Mouse (Mus musculus) hematopoietic multipotent progenitor cell, adult 10-12 weeks (in vitro differentiated cells): Measurements from ENCODE around the gene Nt5c3b. TPM values are rescaled to one million over a fixed set of nuclear protein-coding genes. Genes with fewer than 3 reads are reported as not detected.

Experiments used
- polyA plus RNA-seq: library from polyadenylated mRNA; stranded (reverse); fragments of >175 nt; gene quantifications from 2 replicates; pipeline ENCODE4 v1.2.3, GENCODE M21; 2012; ENCODE audit warnings: low replicate concordance

Nt5c3b gene
- polyA plus RNA-seq, result 63.7 and 93.8 TPM in 2 replicates

DNA sequence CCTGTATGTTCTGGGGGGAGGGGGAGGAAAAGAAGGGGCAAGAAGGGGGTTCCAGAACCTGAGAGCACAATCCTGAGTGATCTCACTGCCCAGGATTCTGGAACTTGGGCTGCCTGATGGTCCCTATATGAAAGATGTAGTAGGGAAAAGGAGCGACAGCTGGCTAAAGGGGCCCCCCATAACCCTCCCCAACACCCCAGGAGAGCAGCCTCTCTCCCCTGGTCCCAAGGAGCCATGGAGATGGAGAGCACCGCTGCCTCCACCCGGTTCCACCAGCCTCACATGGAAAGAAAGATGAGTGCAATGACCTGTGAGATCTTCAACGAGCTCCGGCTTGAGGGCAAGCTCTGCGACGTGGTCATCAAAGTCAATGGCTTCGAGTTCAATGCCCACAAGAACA lies at the start of gene Nt5c3b, which contains the start of gene Klhl10:
TSS of gene Nt5c3b (minus strand) at position 12 of the 400 bp plus-strand sequence.
TSS of gene Klhl10 (plus strand) at position 121 of the 400 bp plus-strand sequence.

DNA sequence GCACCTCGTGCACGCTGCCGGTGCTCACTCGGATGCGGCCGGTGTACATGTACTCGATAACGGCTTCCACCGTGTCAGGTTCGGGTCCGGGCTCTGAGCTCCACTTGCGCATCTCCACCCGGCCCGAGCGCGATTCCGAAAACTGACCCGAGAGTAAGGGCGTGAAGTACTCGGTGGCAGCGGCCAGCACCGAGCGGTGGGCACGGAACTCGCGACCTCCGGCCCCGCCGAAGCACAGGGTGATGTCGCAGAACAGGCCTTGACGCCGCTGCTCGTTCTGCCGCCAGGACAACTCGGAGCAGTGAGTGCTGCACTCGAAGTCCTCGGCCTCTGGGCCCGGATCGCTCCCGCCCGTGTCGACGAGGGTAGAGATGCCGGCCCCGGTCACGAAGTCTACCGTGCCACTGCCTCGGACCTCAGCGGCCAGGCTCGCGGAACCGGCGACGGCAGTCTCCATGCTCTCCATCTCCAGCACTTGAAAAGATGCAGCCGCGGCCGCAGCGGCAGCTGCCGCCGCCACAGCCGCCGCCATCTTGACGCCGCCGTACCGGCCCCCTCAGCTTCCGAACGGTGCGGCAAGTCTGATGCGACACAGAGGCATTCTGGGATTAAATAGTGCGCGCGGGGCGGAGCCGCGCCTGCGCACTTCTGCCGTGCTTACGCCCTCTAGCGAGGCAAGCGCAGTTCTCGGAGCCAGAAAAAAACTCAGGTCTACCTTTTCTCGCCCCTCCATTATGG lies 30.8 kb upstream of the Nt5c3b start, which contains the start of gene Klhl11:
TSS of gene Klhl11 (minus strand) at position 545 of the 738 bp plus-strand sequence.

DNA sequence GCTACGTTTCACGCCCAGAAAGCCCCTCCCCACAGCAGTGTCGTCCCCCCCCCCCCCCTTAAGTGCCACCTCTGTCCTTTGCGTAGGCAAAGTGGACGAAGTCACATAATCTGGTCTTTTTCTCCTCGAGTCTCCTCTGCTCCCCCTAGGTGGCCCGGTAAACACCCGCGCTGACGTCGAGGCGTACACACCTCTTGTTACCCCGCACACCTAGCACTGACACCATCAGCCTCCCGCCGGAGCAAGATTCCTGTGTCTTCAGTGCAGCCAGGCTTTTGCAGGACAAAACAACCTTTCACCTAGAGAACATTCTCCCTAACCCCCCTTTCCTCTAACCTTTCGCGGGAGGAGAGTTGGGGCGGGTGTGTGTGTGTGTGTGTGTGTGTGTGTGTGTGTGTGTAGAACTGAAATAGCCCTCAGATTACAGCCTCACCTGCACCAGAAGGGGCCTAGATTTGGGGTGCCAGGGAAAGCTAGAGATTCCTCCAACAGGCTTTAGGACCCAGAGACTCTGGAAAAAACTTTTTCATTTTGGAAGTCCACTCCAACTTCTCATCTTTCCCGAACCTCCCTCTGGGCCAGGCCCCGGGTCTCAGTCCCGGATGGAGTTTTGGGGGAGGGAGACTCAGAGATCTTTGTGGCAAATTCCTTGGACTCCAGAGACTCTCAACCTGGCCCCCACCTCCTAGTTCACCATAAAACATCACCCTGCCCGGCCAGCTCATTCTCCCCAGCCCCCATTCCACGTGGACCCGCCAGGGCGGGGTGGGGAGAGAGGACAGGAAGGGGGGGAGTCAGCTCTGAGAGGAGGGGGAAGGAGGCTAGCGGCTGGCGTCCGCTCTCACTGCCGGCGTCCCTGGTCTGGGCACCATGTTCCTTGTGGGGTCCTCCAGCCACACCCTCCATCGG lies 26.4 kb downstream of the Nt5c3b start, which contains the start of gene Fkbp10:
TSS of gene Fkbp10 (plus strand) at position 784 of the 909 bp plus-strand sequence.

DNA sequence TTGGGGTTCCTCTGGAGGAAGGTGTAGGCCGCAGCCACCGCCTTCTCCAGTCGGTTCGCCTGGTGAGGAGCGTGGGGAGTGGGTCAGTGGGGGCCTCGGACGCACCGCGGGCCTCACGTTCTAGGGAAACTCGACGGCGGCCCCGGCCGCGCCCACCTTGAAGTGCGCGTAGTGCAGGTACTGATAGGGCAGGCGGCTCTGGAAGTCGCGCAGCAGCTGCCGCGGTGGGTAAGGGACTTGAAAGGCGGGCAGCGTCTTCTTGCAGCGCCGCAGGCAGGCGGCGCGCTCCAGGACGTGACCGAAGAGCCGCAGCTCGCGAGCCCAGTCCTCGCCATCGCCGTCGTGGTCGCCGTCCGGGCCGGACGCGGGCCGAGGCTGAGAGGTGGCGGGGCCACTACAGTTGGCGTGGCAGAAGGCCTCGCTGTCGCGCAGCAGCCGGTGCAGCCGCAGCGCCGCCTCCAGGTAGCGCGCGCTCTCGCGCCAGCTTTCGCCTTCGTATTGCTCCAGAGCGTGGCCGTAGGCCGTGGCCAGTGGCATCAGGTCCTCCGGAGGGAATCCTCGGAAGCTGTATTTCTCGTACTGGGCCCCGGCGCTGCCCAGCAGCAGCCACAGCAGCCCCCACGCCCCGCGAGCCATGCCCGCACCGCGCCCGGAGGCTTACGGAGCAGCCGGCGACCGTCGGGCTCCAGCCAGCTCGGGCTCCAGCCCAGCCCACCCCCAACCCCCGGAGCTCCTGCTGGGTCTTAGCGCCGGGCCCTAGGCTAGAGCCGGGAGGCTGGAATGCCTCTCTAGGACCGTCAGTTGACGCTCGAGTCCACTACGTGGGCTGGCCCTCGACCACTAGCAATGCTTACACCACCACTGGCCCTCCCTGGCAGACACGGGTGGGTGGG lies 27.3 kb downstream of the Nt5c3b start, which contains the start of gene P3h4:
TSS of gene P3h4 (minus strand) at position 816 of the 893 bp plus-strand sequence.

DNA sequence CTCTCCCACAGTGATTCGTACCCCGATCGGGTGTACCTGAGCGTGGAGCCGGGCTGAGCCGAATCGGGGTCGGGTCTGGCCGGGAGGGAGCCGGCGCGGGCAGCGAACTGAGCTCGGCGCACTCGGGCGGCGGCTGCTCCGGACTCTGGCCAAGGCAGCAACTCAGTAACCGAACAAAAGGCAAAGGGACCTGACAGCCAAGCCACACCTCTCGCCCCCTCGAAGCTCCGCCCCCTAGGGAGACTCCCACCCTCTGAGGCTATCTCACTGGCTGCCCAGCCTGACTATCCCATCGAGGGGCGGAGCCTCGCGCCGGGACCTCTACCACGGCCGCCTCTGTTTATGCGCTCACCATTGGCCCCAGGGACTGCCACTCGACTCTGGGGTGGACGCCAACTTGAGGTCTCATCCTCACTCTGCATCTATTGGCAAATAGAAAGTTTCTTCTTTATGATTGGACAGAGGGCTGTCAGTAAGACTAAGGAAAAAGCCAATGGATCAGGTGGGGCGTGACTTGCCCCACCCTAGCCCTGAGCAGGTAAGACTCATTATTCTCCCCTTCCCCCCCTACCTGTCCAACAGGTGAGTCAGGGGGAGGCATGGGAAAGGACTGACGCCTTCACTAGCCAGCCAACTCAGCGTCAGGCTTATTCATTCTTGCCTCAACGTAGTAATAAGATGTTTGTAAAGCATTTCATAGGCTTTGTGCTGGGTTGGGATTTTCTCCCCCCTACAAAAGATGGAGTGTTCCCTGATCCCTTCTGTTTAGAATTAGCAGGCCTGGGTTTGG lies 43.8 kb downstream of the Nt5c3b start, which contains the start of gene Jup:
TSS of gene Jup (minus strand) at position 164 of the 790 bp plus-strand sequence.

Other genes starting within 250 kb of the Nt5c3b start
- gene Krt9, start 248.6 kb downstream of the Nt5c3b start, polyA plus RNA-seq, result not detected in 2 replicates
- gene Krt14, start 234.3 kb downstream of the Nt5c3b start, polyA plus RNA-seq, result not detected in 2 replicates
- gene Krt16, start 192.9 kb downstream of the Nt5c3b start, polyA plus RNA-seq, result not detected in 2 replicates
- 0.10 and 0.14 TPM in 2 replicates for gene Krt17, start 180.8 kb downstream of the Nt5c3b start, polyA plus RNA-seq
- gene Krt42, start 171.9 kb downstream of the Nt5c3b start, polyA plus RNA-seq, result not detected in 2 replicates
- 448 and 588 TPM in 2 replicates for gene Eif1, start 121.9 kb downstream of the Nt5c3b start, polyA plus RNA-seq
- not detected in 2 replicates for gene Gast, start 107.4 kb downstream of the Nt5c3b start, polyA plus RNA-seq
- gene Hap1, start 85.7 kb downstream of the Nt5c3b start, polyA plus RNA-seq, result 15.8 and 23.4 TPM in 2 replicates
- gene Jup, start 44.0 kb downstream of the Nt5c3b start, polyA plus RNA-seq, result 74.3 and 86.7 TPM in 2 replicates
- 0.47 and 1.6 TPM in 2 replicates for gene P3h4, start 27.0 kb downstream of the Nt5c3b start, polyA plus RNA-seq
- gene Fkbp10, start 26.1 kb downstream of the Nt5c3b start, polyA plus RNA-seq, result 0.67 and 1.0 TPM in 2 replicates
- gene Klhl10, start 109 bp upstream of the Nt5c3b start, polyA plus RNA-seq, result 0.15 TPM in 1 of 2 replicates, not detected in the other
- gene Klhl11, start 30.9 kb upstream of the Nt5c3b start, polyA plus RNA-seq, result 2.8 and 4.1 TPM in 2 replicates
- 9.1 and 48.3 TPM in 2 replicates for gene Acly, start 86.2 kb upstream of the Nt5c3b start, polyA plus RNA-seq
- gene Ttc25, start 103.8 kb upstream of the Nt5c3b start, polyA plus RNA-seq, result 0.06 and 0.10 TPM in 2 replicates
- 106 and 177 TPM in 2 replicates for gene Cnp, start 133.1 kb upstream of the Nt5c3b start, polyA plus RNA-seq
- gene Nkiras2, start 177.4 kb upstream of the Nt5c3b start, polyA plus RNA-seq, result 28.6 and 48.1 TPM in 2 replicates
- gene Dnajc7, start 178.4 kb upstream of the Nt5c3b start, polyA plus RNA-seq, result 83.6 and 158 TPM in 2 replicates